Mouse (Mus musculus) small intestine, adult 2 months (tissue): Measurements from ENCODE around the gene Plppr2. TPM values are rescaled to one million over a fixed set of nuclear protein-coding genes. Genes with fewer than 3 reads are reported as not detected.

ENCODE experiments used
- H3K27ac ChIP-seq: fragments of 200-500 bp; 2 replicates; pipeline ENCODE4 v1.5.1; 2012; ENCODE audit warnings: low read depth, low read length, control low read depth, inconsistent platforms; ENCODE audit not compliant: insufficient read depth
- H3K27me3 ChIP-seq: fragments of 200-500 bp; 2 replicates; pipeline ENCODE4 v1.6.1; 2012; ENCODE audit warnings: mild to moderate bottlenecking, moderate library complexity, low read length, inconsistent platforms; ENCODE audit not compliant: control insufficient read depth, insufficient read depth
- H3K36me3 ChIP-seq: fragments of 200-500 bp; 2 replicates; pipeline ENCODE4 v1.6.1; 2012; ENCODE audit warnings: mild to moderate bottlenecking, low read length, control low read depth, inconsistent platforms; ENCODE audit not compliant: control insufficient read depth, insufficient read depth
- H3K4me1 ChIP-seq: fragments of 200-500 bp; 2 replicates; pipeline ENCODE4 v1.6.1; 2012; ENCODE audit warnings: low read length, inconsistent platforms, mixed read lengths; ENCODE audit not compliant: control insufficient read depth, insufficient read depth, insufficient read length
- H3K4me3 ChIP-seq: fragments of 200-500 bp; 2 replicates; pipeline ENCODE4 v1.5.1; 2012; ENCODE audit warnings: low read depth, mild to moderate bottlenecking, control low read depth, inconsistent platforms, low read length, moderate library complexity
- CTCF ChIP-seq: fragments of 200-500 bp; IDR thresholded peaks from 2 replicates; pipeline ENCODE4 v1.5.1; 2012; ENCODE audit warnings: low read depth, mild to moderate bottlenecking, control low read depth, inconsistent platforms, low read length, moderate library complexity, mixed read lengths; ENCODE audit not compliant: insufficient replicate concordance, insufficient read length; ENCODE audit errors: extremely low read depth
- POLR2A ChIP-seq: fragments of 200-500 bp; IDR thresholded peaks from 2 replicates; pipeline ENCODE4 v1.6.1; 2012; ENCODE audit warnings: low read depth, mild to moderate bottlenecking, control low read depth, inconsistent platforms, low read length, moderate library complexity
- WGBS: fragments of 180-500 bp; shearing (Covaris S2); methylation state at CpG from one replicate; pipeline ENCODE4 v1.1.7; 2018; 5-methylcytosine and 5-hydroxymethylcytosine counted together
- polyA plus RNA-seq: library from polyadenylated mRNA; depleted of rRNA; stranded (reverse); fragments of >200 nt; gene quantifications from 2 replicates; pipeline ENCODE4 v1.2.3, GENCODE M21; 2012

Plppr2 gene
- polyA plus RNA-seq, 1 experiment: 5.5 TPM

- Histone ChIP-seq H3K27ac (no peak overlapping the region), H3K27me3 (no peaks in the 10 kb centered on the region), H3K36me3 (no peaks in the 10 kb centered on the region), H3K4me1 (peaks cover 3% of the 10 kb centered on the region), H3K4me3 (no peak overlapping the region)
- 60% methylated on average over 12 of the region's 12 CpGs for WGBS
- TF ChIP-seq POLR2A: no peak
- no peak for TF ChIP-seq CTCF
Observed at GRCm38 (mm10) chr9:21932445-21933137, 4.2 kb upstream of the Plppr2 start.

GRCm38 (mm10) chr9:21934021-21934420, 2.8 kb upstream of the Plppr2 start:
- no peaks in the 10 kb centered on the region for H3K27me3 ChIP-seq
- peaks cover 3% of the 10 kb centered on the region for H3K4me1 ChIP-seq
- no peak overlapping the region for H3K4me3 ChIP-seq
- no peaks in the 10 kb centered on the region for H3K36me3 ChIP-seq
- no peak overlapping the region for H3K27ac ChIP-seq
- 95% methylated on average over 12 of the region's 12 CpGs for WGBS
- no peak for TF ChIP-seq CTCF

GRCm38 (mm10) chr9:21935466-21936131, 1.2 kb upstream of the Plppr2 start:
- no peaks in the 10 kb centered on the region for H3K27me3 ChIP-seq
- H3K36me3 ChIP-seq: no peaks in the 10 kb centered on the region
- 73% methylated on average over 7 of the region's 7 CpGs for WGBS
- H3K27ac ChIP-seq: no peak overlapping the region
- no peak overlapping the region for H3K4me3 ChIP-seq
- no peak for TF ChIP-seq CTCF
- no peak for TF ChIP-seq POLR2A
- H3K4me1 ChIP-seq: peaks cover 3% of the 10 kb centered on the region

- no peak overlapping the region for H3K27ac ChIP-seq
- H3K4me3 ChIP-seq: no peak overlapping the region
- TF ChIP-seq CTCF (no peak), POLR2A (no peak)
- H3K36me3 ChIP-seq: no peaks in the 10 kb centered on the region
- no peaks in the 10 kb centered on the region for H3K27me3 ChIP-seq
- 85% methylated on average over 4 of the region's 4 CpGs for WGBS
- H3K4me1 ChIP-seq: peaks cover 3% of the 10 kb centered on the region
Observed at GRCm38 (mm10) chr9:21937711-21938175, 910 bp downstream of the Plppr2 start.

GRCm38 (mm10) chr9:21938234-21938855, 1.5 kb downstream of the Plppr2 start:
- WGBS: 81% methylated on average over 4 of the region's 4 CpGs
- no peak overlapping the region for H3K27ac ChIP-seq
- H3K36me3 ChIP-seq: no peaks in the 10 kb centered on the region
- H3K4me3 ChIP-seq: no peak overlapping the region
- TF ChIP-seq POLR2A (no peak), CTCF (no peak)
- no peaks in the 10 kb centered on the region for H3K27me3 ChIP-seq
- H3K4me1 ChIP-seq: peaks cover 3% of the 10 kb centered on the region

GRCm38 (mm10) chr9:21943046-21943445, 6.2 kb downstream of the Plppr2 start:
- Histone ChIP-seq H3K36me3 (no peaks in the 10 kb centered on the region), H3K27ac (no peak overlapping the region), H3K4me3 (no peak overlapping the region), H3K27me3 (0 out of 2 replicates have a peak, but pooled peaks cover 4% of the 10 kb centered on the region), H3K4me1 (peaks cover 4% of the 10 kb centered on the region; the same call in 1 of the 2 replicates)
- 78% methylated on average over 12 of the region's 12 CpGs for WGBS
- TF ChIP-seq CTCF (no peak), POLR2A (no peak)

- 51% methylated on average over 12 of the region's 12 CpGs for WGBS
Observed at GRCm38 (mm10) chr9:21943638-21944037, 6.8 kb downstream of the Plppr2 start.

More at GRCm38 (mm10) chr9:21943638-21944037, 6.8 kb downstream of the Plppr2 start:
- Histone ChIP-seq H3K27ac (no peak overlapping the region), H3K36me3 (no peaks in the 10 kb centered on the region), H3K27me3 (0 out of 2 replicates have a peak, but pooled peaks cover 6% of the 10 kb centered on the region), H3K4me3 (no peak overlapping the region), H3K4me1 (peaks cover 4% of the 10 kb centered on the region; the same call in 1 of the 2 replicates)
- TF ChIP-seq POLR2A (no peak), CTCF (no peak)
